Mouse (Mus musculus) myocyte (in vitro differentiated cells): ENCODE data around the gene Sept5.
A peak's percentile ranks its signal among the peaks of the same experiment; 100 is the strongest.

Source experiments
- E2F4 ChIP-seq: IDR thresholded peaks from one replicate; pipeline ENCODE4 v1.6.1; 2011; ENCODE audit warnings: mild to moderate bottlenecking, control low read depth, moderate library complexity; ENCODE audit not compliant: insufficient read depth
- MAX ChIP-seq: IDR thresholded peaks from one replicate; pipeline ENCODE4 v1.6.1; 2011; ENCODE audit warnings: low read depth, mild to moderate bottlenecking, control low read depth
- MYOD1 ChIP-seq, 3 experiments: IDR thresholded peaks; one replicate each; pipeline ENCODE4 v1.6.1; 2011; ENCODE audit warnings: control low read depth in 2 of 3, low read depth in 2 of 3, mild to moderate bottlenecking in 2 of 3, moderate library complexity in 1 of 3; ENCODE audit not compliant: insufficient read length in 2 of 3, control insufficient read depth in 1 of 3
- POLR2A ChIP-seq: IDR thresholded peaks from one replicate; pipeline ENCODE4 v1.6.1; 2011; ENCODE audit warnings: low read depth, mild to moderate bottlenecking, control low read depth, moderate library complexity; ENCODE audit not compliant: insufficient read length

GRCm38 (mm10) chr16:18604267-18604701, 25.5 kb downstream of the Sept5 start:
- TF ChIP-seq POLR2A (peak; percentile 62), E2F4 (no peak), MAX (no peak), MYOD1 (IDR thresholded peaks at IDR 0.05; ENCODE audit: control insufficient read depth in 1 of 3, insufficient read length in 2 of 3, low read depth in 2 of 3) (peak; percentile 77 to 91 (median 77))
